Mouse (Mus musculus) ES-E14 (cell line): ENCODE data around the gene Map1lc3b.

Source experiments
- CHD2 ChIP-seq: IDR thresholded peaks from 2 replicates; pipeline ENCODE4 v1.6.1; 2014; ENCODE audit warnings: mild to moderate bottlenecking, low read depth, low read length, inconsistent platforms
- HCFC1 ChIP-seq: IDR thresholded peaks from 2 replicates; pipeline ENCODE4 v1.6.1; 2012; ENCODE audit warnings: low read length, inconsistent platforms, borderline replicate concordance; ENCODE audit not compliant: insufficient read depth
- MAFK ChIP-seq: IDR thresholded peaks from 2 replicates; pipeline ENCODE4 v1.6.1; 2014; ENCODE audit warnings: mild to moderate bottlenecking, low read depth, low read length, inconsistent platforms; ENCODE audit not compliant: insufficient read depth
- ZC3H11A ChIP-seq: IDR thresholded peaks from 2 replicates; pipeline ENCODE4 v1.6.1; 2012; ENCODE audit warnings: low read depth, mild to moderate bottlenecking, inconsistent platforms, low read length, borderline replicate concordance
- ZNF384 ChIP-seq: IDR thresholded peaks from 2 replicates; pipeline ENCODE4 v1.6.1; 2012; ENCODE audit warnings: low read depth, low read length, inconsistent platforms

GRCm38 (mm10) chr8:121559801-121560200, 30.4 kb upstream of the Map1lc3b start:
- TF ChIP-seq CHD2: no peak
- no peak for TF ChIP-seq MAFK
- no peak for TF ChIP-seq ZNF384
- no peak for TF ChIP-seq ZC3H11A
- TF ChIP-seq HCFC1: no peak
